Mouse (Mus musculus): ENCODE results near the gene Tlr9. TPM values are rescaled to one million over a fixed set of nuclear protein-coding genes. Genes with fewer than 3 reads are reported as not detected.
A peak's percentile ranks its signal among the peaks of the same experiment; 100 is the strongest.

Gene Tlr9
- 0.16 and 0.19 TPM in 2 replicates for polyA plus RNA-seq (2015; fragmentation: Nextera tagmentation; extraction: Ambion mirVana)

- 0 out of 2 replicates have a peak, but pooled peaks cover 5% of the 10 kb centered on the region for H3K27me3 ChIP-seq (replicated peaks)
- no peaks in the 10 kb centered on the region for H3K36me3 ChIP-seq
- no peak for ATAC-seq
- no peak within 1 kb of the TSS for H3K27ac ChIP-seq
- H3K4me3 ChIP-seq (replicated peaks) = no peak within 1 kb of the TSS
- H3K9ac ChIP-seq = no peak within 1 kb of the TSS
- WGBS = 67% methylated on average over 4 of the region's 4 CpGs
- peaks cover 16% of the 10 kb centered on the region for H3K4me1 ChIP-seq (replicated peaks)
- H3K4me2 ChIP-seq (replicated peaks) = no peak within 1 kb of the TSS; the same call in 1 of the 2 replicates
- no peaks in the 10 kb centered on the region for H3K9me3 ChIP-seq
Observed at GRCm38 (mm10) chr9:106222261-106222851, at the start of gene Tlr9. Gene Tlr9 (plus strand): TSS chr9:106222598.

GRCm38 (mm10) chr9:106173363-106173762, 49.0 kb upstream of the Tlr9 start:
- no peak for ATAC-seq
- peaks cover 16% of the 10 kb centered on the region; the same call in 1 of the 2 replicates for H3K4me1 ChIP-seq (replicated peaks)
- H3K9ac ChIP-seq = no peak overlapping the region
- 61% methylated on average over 2 of the region's 2 CpGs for WGBS
- H3K4me2 ChIP-seq (replicated peaks) = peak overlapping the region; percentile 60
- no peaks in the 10 kb centered on the region for H3K27me3 ChIP-seq (replicated peaks)
- H3K27ac ChIP-seq = no peak overlapping the region
- peak overlapping the region; percentile 20 for H3K4me3 ChIP-seq (replicated peaks)
- H3K36me3 ChIP-seq = no peaks in the 10 kb centered on the region
- H3K9me3 ChIP-seq = no peaks in the 10 kb centered on the region

GRCm38 (mm10) chr9:106175552-106176200, 46.7 kb upstream of the Tlr9 start:
- no peaks in the 10 kb centered on the region for H3K9me3 ChIP-seq
- no peak for ATAC-seq
- no peaks in the 10 kb centered on the region for H3K27me3 ChIP-seq (replicated peaks)
- WGBS = 62% methylated on average over 3 of the region's 3 CpGs
- 0 out of 2 replicates have a peak, but pooled peaks cover 3% of the 10 kb centered on the region for H3K36me3 ChIP-seq
- H3K9ac ChIP-seq = no peak overlapping the region
- H3K4me1 ChIP-seq (replicated peaks) = peaks cover 16% of the 10 kb centered on the region; the same call in 1 of the 2 replicates
- no peak overlapping the region for H3K4me3 ChIP-seq (replicated peaks)
- H3K4me2 ChIP-seq (replicated peaks) = no peak overlapping the region
- no peak overlapping the region for H3K27ac ChIP-seq

DNA sequence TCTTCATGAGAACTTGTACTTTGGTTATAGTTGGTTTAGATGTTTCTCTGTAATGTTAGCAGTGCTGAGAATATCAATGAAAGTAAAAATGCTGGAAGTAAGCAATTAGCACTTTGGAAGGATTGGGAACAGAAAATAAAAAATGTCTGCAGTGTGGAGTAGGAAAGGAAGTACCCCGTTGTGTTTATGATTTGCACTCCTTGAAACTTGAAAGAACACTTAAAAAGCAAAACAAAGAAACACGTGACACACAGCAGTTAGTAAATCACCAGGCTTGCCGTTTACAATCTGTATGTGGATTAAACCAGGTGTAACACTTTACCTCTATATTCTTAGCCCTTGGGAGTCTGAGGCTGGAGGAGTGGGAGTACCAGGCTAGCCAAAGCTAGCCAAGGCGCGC, 45.6 kb upstream of the Tlr9 start:
- no peak for ATAC-seq
- H3K36me3 ChIP-seq = peaks cover 9% of the 10 kb centered on the region; the same call in 1 of the 2 replicates

GRCm38 (mm10) chr9:106177799-106178198, 44.6 kb upstream of the Tlr9 start:
- H3K27ac ChIP-seq = no peak overlapping the region
- H3K9ac ChIP-seq = no peak overlapping the region
- peaks cover 16% of the 10 kb centered on the region; the same call in 1 of the 2 replicates for H3K4me1 ChIP-seq (replicated peaks)
- H3K4me2 ChIP-seq (replicated peaks) = no peak overlapping the region
- H3K36me3 ChIP-seq = peaks cover 15% of the 10 kb centered on the region; the same call in 1 of the 2 replicates
- no peak for ATAC-seq
- WGBS = 85% methylated on average over 6 of the region's 6 CpGs
- H3K9me3 ChIP-seq = no peaks in the 10 kb centered on the region
- H3K4me3 ChIP-seq (replicated peaks) = no peak overlapping the region
- H3K27me3 ChIP-seq (replicated peaks) = no peaks in the 10 kb centered on the region

More for the DNA sequence above, 45.6 kb upstream of the Tlr9 start:
- 60% methylated on average over 5 of the region's 5 CpGs for WGBS
- no peaks in the 10 kb centered on the region for H3K9me3 ChIP-seq
- no peak overlapping the region for H3K27ac ChIP-seq
- no peak overlapping the region for H3K9ac ChIP-seq
- H3K4me1 ChIP-seq (replicated peaks) = peaks cover 16% of the 10 kb centered on the region; the same call in 1 of the 2 replicates
- no peaks in the 10 kb centered on the region for H3K27me3 ChIP-seq (replicated peaks)
- no peak overlapping the region for H3K4me2 ChIP-seq (replicated peaks)
- no peak overlapping the region for H3K4me3 ChIP-seq (replicated peaks)

- Histone ChIP-seq H3K9ac (no peak overlapping the region), H3K4me1 (replicated peaks) (peaks cover 9% of the 10 kb centered on the region; the same call in 1 of the 2 replicates), H3K27me3 (replicated peaks) (no peaks in the 10 kb centered on the region), H3K9me3 (no peaks in the 10 kb centered on the region), H3K27ac (no peak overlapping the region), H3K36me3 (peaks cover 30% of the 10 kb centered on the region), H3K4me2 (replicated peaks) (no peak overlapping the region), H3K4me3 (replicated peaks) (no peak overlapping the region)
- 74% methylated on average over 2 of the region's 2 CpGs for WGBS
- ATAC-seq = no peak
Observed at GRCm38 (mm10) chr9:106179454-106179853, 42.9 kb upstream of the Tlr9 start.

DNA sequence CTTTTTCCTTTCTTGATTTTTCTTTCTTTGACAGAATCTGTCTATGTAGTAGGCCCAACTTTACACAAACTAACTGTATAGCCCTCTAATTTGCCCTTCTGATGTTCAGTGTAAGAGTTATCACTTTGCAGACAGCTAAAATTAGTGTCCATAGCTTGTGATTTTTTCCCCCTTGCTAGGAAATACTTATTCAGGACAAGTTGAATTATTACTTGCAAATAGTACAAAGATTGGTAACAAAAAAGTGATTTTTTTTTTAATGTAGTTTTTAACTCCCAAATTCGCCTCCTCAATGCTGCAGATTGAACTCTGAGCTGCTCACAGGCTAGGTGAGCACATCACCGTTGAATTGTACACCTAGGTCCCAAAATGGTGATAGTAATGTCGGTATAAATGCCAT, 42.4 kb upstream of the Tlr9 start:
- no peak for ATAC-seq
- Histone ChIP-seq H3K9me3 (no peaks in the 10 kb centered on the region), H3K36me3 (peaks cover 36% of the 10 kb centered on the region), H3K27ac (no peak overlapping the region), H3K27me3 (replicated peaks) (no peaks in the 10 kb centered on the region), H3K9ac (no peak overlapping the region), H3K4me1 (replicated peaks) (peaks cover 5% of the 10 kb centered on the region; the same call in 1 of the 2 replicates), H3K4me3 (replicated peaks) (no peak overlapping the region), H3K4me2 (replicated peaks) (no peak overlapping the region)
- 93% methylated on average over 3 of the region's 3 CpGs for whole genome bisulfite sequencing

- no peak overlapping the region for H3K4me3 ChIP-seq (replicated peaks)
- H3K9me3 ChIP-seq = no peaks in the 10 kb centered on the region
- 90% methylated on average over 4 of the region's 4 CpGs for WGBS
- no peak for ATAC-seq
- no peak overlapping the region for H3K4me2 ChIP-seq (replicated peaks)
- H3K9ac ChIP-seq = no peak overlapping the region
- H3K36me3 ChIP-seq = peaks cover 48% of the 10 kb centered on the region
- H3K4me1 ChIP-seq (replicated peaks) = no peaks in the 10 kb centered on the region
- H3K27me3 ChIP-seq (replicated peaks) = no peaks in the 10 kb centered on the region
- H3K27ac ChIP-seq = no peak overlapping the region
Observed at GRCm38 (mm10) chr9:106182146-106182545, 40.3 kb upstream of the Tlr9 start.

DNA sequence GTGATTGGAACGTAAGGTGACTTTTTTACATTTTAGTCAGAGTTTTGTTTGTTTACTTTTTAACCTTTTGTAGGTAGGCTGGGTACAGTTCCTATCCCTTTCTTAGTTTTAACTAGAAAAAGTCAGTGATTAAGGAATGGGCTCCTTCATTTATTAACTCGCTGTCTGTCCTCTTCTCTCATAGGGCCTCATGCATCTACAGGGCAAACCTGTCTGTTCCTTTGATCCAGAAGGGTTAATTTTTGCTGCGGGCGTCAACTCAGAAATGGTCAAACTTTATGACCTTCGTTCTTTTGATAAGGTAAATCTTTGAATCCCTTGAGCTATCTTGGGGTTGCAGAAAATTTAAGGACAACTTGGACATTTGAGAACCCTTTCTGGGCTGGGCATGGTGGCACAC, 38.4 kb upstream of the Tlr9 start:
- H3K27ac ChIP-seq = no peak overlapping the region
- no peak overlapping the region for H3K4me3 ChIP-seq (replicated peaks)
- H3K9me3 ChIP-seq = no peaks in the 10 kb centered on the region
- no peaks in the 10 kb centered on the region for H3K4me1 ChIP-seq (replicated peaks)
- 75% methylated on average over 5 of the region's 5 CpGs for WGBS
- no peak for ATAC-seq
- H3K4me2 ChIP-seq (replicated peaks) = no peak overlapping the region
- no peaks in the 10 kb centered on the region for H3K27me3 ChIP-seq (replicated peaks)
- peaks cover 65% of the 10 kb centered on the region for H3K36me3 ChIP-seq
- no peak overlapping the region for H3K9ac ChIP-seq

DNA sequence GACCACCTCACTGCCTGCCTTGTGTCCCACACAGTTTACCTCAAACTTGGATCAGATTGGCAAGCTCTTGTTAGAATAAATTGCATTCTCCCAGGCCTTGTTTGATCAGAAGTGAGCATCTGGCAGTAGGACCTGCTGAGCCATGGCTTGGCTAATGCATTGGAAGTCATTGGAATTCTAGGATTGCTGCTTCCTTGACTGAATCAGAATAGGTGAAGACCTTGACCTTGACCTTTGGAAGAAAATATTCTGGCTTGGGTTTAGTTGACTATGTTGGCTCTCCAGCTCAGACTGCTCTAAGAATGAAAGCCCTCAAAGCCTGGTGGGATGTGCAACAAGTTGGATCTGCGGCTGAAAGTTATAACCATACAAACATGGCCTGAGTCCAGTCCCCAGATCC, 31.0 kb upstream of the Tlr9 start:
- H3K36me3 ChIP-seq = peaks cover 57% of the 10 kb centered on the region
- ATAC-seq = no peak

GRCm38 (mm10) chr9:106192024-106192423, 30.4 kb upstream of the Tlr9 start:
- H3K4me2 ChIP-seq (replicated peaks) = no peak overlapping the region
- H3K9ac ChIP-seq = no peak overlapping the region
- peaks cover 55% of the 10 kb centered on the region for H3K36me3 ChIP-seq
- WGBS = 94% methylated on average over 8 of the region's 8 CpGs
- H3K4me1 ChIP-seq (replicated peaks) = no peaks in the 10 kb centered on the region
- no peak overlapping the region for H3K4me3 ChIP-seq (replicated peaks)
- H3K27me3 ChIP-seq (replicated peaks) = no peaks in the 10 kb centered on the region
- no peak overlapping the region for H3K27ac ChIP-seq
- no peak for ATAC-seq
- no peaks in the 10 kb centered on the region for H3K9me3 ChIP-seq

More for the DNA sequence above, 31.0 kb upstream of the Tlr9 start:
- Histone ChIP-seq H3K4me3 (replicated peaks) (no peak overlapping the region), H3K27ac (no peak overlapping the region), H3K4me1 (replicated peaks) (no peaks in the 10 kb centered on the region), H3K27me3 (replicated peaks) (no peaks in the 10 kb centered on the region), H3K4me2 (replicated peaks) (no peak overlapping the region), H3K9me3 (no peaks in the 10 kb centered on the region), H3K9ac (no peak overlapping the region)
- whole genome bisulfite sequencing = 91% methylated on average over 1 of the region's 1 CpGs

GRCm38 (mm10) chr9:106192998-106193397, 29.4 kb upstream of the Tlr9 start:
- H3K4me2 ChIP-seq (replicated peaks) = no peak overlapping the region
- 86% methylated on average over 1 of the region's 1 CpGs for WGBS
- no peaks in the 10 kb centered on the region for H3K9me3 ChIP-seq
- no peak overlapping the region for H3K27ac ChIP-seq
- ATAC-seq = no peak
- no peak overlapping the region for H3K4me3 ChIP-seq (replicated peaks)
- no peak overlapping the region for H3K9ac ChIP-seq
- peaks cover 47% of the 10 kb centered on the region for H3K36me3 ChIP-seq
- no peaks in the 10 kb centered on the region for H3K27me3 ChIP-seq (replicated peaks)
- peaks cover 3% of the 10 kb centered on the region; the same call in 1 of the 2 replicates for H3K4me1 ChIP-seq (replicated peaks)
